Mouse (Mus musculus): ENCODE measurements around the gene Mmp9.
A peak's percentile ranks its signal among the peaks of the same experiment; 100 is the strongest.

Gene Mmp9

DNA sequence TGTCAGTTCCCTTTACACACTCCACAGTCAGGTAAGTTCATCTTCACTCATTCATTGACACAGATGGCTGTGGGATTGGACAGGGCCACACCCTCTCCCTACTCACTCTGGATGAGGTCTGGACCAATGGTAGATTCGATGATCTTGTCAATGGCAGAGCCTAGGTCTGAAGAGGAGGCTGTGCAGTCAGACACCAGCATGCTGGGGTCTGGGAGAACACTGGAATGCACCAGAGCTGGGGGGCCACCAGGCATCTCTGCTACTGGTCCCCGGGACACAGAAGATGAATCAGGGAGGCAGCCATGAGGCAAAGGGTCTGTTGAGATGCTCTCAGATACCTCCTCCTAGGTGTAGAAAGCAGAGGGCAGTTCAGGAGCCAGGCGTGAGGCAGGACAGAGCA is 31.5 kb upstream of the Mmp9 start:
- TF ChIP-seq GATA4 (IDR thresholded peaks at IDR 0.05; ENCODE audit: insufficient replicate concordance, low read length): no peak

DNA sequence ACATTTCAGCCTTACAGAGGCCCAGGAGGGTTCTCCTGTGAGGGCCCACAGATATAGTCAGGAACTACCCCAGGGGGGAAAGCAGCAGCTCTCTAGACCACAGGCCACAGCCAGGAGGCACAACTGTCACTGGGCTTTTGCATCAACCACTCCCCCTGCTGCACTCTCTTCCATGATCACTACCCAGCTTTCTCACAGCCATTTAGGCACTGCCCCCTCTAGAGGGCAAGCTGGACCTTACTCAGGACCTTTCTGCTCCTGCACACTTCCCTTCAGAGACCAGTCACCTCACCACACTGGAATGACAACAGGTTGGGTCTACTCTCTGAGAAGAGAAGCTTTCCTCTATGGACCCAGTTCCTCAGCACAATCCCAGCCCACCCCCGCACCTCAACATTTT is 31.0 kb upstream of the Mmp9 start:
- TF ChIP-seq GATA4 (IDR thresholded peaks at IDR 0.05; ENCODE audit: insufficient replicate concordance, low read length): no peak

DNA sequence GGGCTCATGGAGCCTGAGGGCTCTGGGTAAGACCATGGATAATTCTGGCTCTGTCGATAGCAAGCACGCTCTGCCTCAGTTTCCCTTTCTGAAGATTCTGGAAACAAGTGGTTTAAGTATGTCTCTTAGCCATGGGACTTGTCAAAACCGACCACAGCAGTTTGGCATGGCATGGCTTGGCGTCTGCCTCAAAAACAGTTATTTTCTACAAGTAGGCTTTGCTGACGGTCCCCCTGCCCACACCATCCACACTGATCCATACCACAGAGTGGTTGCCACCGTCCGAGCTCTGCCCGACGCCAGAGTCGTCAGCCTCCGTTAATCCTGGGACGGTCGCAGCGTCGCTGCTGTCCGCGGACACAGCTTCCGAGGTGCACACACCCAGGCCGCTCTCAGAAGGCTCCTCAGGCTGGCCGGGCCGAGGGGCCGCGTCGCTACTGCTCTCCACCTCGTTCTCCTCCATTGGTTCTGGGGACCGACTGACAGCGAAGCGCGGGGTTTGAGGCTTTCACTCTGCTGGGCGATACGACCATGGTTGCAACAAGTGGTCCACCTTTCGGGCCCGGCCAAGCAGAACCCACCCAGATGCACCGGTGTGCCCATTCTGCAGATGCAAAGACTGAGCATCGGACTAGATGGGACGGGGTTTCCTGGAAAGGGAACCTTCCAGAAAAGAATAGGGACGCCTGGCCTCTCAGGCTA is 30.1 kb upstream of the Mmp9 start:
- no peak for TF ChIP-seq GATA4 (IDR thresholded peaks at IDR 0.05; ENCODE audit: insufficient replicate concordance, low read length)

GRCm38 (mm10) chr2:164911086-164912048 is 29.2 kb upstream of the Mmp9 start, which contains the start of gene Zfp335:
TSS of gene Zfp335 (minus strand) at chr2:164911757.
- peak; percentile 38; the same call in 1 of the 2 replicates for TF ChIP-seq GATA4 (IDR thresholded peaks at IDR 0.05; ENCODE audit: insufficient replicate concordance, low read length)

DNA sequence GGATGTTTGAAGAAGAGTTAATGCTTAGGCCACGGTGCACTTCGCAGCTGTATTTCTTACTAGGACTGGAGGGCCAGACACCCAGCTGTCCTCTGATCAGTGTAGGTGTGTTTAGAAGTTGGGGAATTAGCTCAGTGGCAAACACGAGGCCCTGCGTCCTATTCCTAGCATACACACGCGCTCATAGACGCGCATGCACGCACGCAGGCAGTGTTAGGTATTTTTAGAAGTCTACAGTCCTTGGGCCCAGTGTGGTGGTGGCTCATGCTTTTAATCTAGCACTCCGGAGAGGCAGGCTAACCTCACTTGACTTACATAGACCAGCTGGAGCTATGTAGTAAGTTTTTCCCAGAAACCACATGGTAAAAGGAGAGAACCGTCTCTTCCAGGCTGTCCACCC is 28.4 kb upstream of the Mmp9 start:
- no peak for TF ChIP-seq GATA4 (IDR thresholded peaks at IDR 0.05; ENCODE audit: insufficient replicate concordance, low read length)

- TF ChIP-seq GATA4 (IDR thresholded peaks at IDR 0.05; ENCODE audit: insufficient replicate concordance, low read length): no peak
Observed at GRCm38 (mm10) chr2:164912749-164913427, 27.7 kb upstream of the Mmp9 start.

- TF ChIP-seq GATA4 (IDR thresholded peaks at IDR 0.05; ENCODE audit: insufficient replicate concordance, low read length): no peak
Observed at GRCm38 (mm10) chr2:164913428-164913786, 27.2 kb upstream of the Mmp9 start.

GRCm38 (mm10) chr2:164916820-164917219 is 23.8 kb upstream of the Mmp9 start:
- no peak for TF ChIP-seq GATA4 (IDR thresholded peaks at IDR 0.05; ENCODE audit: insufficient replicate concordance, low read length)

DNA sequence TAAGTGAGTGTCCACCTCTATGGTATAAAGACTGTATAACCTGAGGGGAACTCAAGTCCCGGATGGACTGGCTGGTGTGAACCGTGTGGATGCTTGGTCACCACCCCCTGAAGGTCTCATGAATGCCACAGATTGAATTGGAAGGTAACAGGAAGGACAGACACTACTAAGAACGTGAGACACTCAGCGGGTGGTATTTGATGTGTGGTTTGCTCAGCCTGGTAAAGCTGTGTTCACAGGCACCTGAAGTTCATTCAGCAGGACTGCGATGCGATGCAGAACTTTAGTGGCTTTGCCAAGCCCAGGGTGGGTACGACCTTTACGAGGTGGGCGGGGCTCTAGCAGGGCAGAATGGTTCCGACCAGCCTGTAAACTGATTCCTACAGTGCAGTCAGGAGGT is 23.2 kb upstream of the Mmp9 start:
- TF ChIP-seq GATA4 (IDR thresholded peaks at IDR 0.05; ENCODE audit: insufficient replicate concordance, low read length): no peak

GRCm38 (mm10) chr2:164918325-164918724 is 22.3 kb upstream of the Mmp9 start:
- TF ChIP-seq GATA4 (IDR thresholded peaks at IDR 0.05; ENCODE audit: insufficient replicate concordance, low read length): no peak

- no peak for TF ChIP-seq GATA4 (IDR thresholded peaks at IDR 0.05; ENCODE audit: insufficient replicate concordance, low read length)
Observed at GRCm38 (mm10) chr2:164921984-164922383, 18.6 kb upstream of the Mmp9 start.

GRCm38 (mm10) chr2:164923291-164923690 is 17.3 kb upstream of the Mmp9 start:
- TF ChIP-seq GATA4 (IDR thresholded peaks at IDR 0.05; ENCODE audit: insufficient replicate concordance, low read length): no peak

DNA sequence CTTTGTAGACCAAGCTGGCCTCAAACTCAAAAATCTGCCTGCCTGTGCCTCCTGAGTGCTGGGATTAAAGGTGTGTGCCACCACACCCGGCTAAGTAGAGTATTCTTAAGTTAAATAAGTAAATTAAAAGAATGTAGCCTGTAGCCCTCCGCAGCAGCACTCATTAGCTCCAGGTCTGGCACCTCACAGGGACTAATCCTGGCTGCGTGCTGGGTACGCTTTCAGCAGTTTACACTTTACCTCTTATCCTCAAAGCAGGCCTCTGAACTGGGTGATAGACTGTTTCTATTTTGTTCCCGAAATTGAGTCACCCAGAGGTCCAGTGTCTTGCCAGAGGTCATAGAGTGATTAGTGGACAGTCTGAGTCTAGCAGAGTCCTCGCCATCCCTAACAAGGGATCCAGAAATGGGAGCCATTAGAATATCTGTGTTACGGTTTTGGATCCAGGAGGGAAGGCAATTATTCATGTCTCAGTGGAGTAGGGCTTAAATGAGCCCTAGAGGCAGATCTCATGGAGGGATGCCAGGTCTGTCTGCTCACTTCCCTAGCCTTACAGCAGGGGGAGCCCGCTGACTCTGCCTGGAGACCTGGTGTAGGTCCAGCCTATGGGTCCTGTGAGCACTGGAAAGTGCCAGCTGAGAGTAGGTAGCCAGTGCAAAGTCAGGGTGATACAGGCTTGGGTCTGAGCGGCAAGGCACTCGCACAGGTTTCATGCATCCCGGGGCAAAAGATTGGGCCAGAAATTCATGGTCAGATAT is 16.3 kb upstream of the Mmp9 start:
- TF ChIP-seq GATA4 (IDR thresholded peaks at IDR 0.05; ENCODE audit: insufficient replicate concordance, low read length): no peak

GRCm38 (mm10) chr2:164930706-164931581 is 9.6 kb upstream of the Mmp9 start:
- no peak for TF ChIP-seq GATA4 (IDR thresholded peaks at IDR 0.05; ENCODE audit: insufficient replicate concordance, low read length)

Measured in liver, adult (tissue).